Mouse (Mus musculus): Measurements from ENCODE around the gene Vmn1r60. TPM values are rescaled to one million over a fixed set of nuclear protein-coding genes. Genes with fewer than 3 reads are reported as not detected.
"Not testable (repeated sequence)": the region's sequence is repeated elsewhere in the genome, so short reads cannot be mapped to it uniquely, and the experiment has no call there.

Vmn1r60 gene
- total RNA-seq (2014; rRNA removed) (not detected in 2 replicates), polyA plus RNA-seq (2015; fragmentation: Nextera tagmentation; extraction: Ambion mirVana) (not detected in 2 replicates)

DNA sequence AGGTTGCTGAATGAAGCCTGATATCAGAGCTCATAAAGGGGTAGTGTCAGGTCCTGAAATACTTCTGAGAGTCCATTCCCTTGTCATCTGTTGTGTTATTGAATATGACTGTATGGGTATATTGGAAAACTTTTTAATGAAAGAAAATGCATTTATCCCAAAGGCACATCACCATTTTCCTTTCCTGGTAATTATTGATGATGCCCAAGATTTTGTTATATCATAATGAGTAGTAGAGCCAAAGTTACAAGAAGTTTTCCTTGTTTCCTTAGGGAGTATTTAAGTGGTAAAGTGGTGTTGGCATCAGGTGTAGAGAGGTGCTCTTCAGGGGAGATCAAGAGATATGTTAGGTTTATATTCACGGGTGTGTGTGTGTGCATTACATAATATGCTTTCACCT lies at the start of gene Vmn1r60:
TSS of gene Vmn1r60 (minus strand) at position 101 of the 400 bp plus-strand sequence.
- H3K27me3 ChIP-seq (ENCODE audit: insufficient read depth, low read length); H3K27ac ChIP-seq (ENCODE audit: low read depth, low read length); H3K36me3 ChIP-seq (ENCODE audit: insufficient read depth); H3K9me3 ChIP-seq (ENCODE audit: low read length); H3K4me1 ChIP-seq (ENCODE audit: insufficient read depth); H3K9ac ChIP-seq; ATAC-seq; H3K4me2 ChIP-seq (ENCODE audit: low read depth); DNase-seq; H3K4me3 ChIP-seq (ENCODE audit: low read depth, low read length): not testable (repeated sequence)
- WGBS, result 74% methylated on average over 1 of the region's 1 CpGs

GRCm38 (mm10) chr7:5540770-5541436 lies 6.2 kb downstream of the Vmn1r60 start:
- not testable (repeated sequence) for H3K27ac ChIP-seq (ENCODE audit: low read depth, low read length); H3K9ac ChIP-seq; ATAC-seq; H3K4me2 ChIP-seq (ENCODE audit: low read depth); H3K27me3 ChIP-seq (ENCODE audit: insufficient read depth, low read length); H3K9me3 ChIP-seq (ENCODE audit: low read length); H3K36me3 ChIP-seq (ENCODE audit: insufficient read depth); H3K4me3 ChIP-seq (ENCODE audit: low read depth, low read length); H3K4me1 ChIP-seq (ENCODE audit: insufficient read depth); DNase-seq
- 54% methylated on average over 3 of the region's 3 CpGs for WGBS

- not testable (repeated sequence) for ATAC-seq; H3K4me3 ChIP-seq (ENCODE audit: low read depth, low read length); H3K9me3 ChIP-seq (ENCODE audit: low read length); H3K4me1 ChIP-seq (ENCODE audit: insufficient read depth); H3K9ac ChIP-seq; H3K27ac ChIP-seq (ENCODE audit: low read depth, low read length); H3K4me2 ChIP-seq (ENCODE audit: low read depth); H3K27me3 ChIP-seq (ENCODE audit: insufficient read depth, low read length); DNase-seq; H3K36me3 ChIP-seq (ENCODE audit: insufficient read depth)
These were observed 53.3 kb downstream of the Vmn1r60 start, which contains the start of gene Vmn2r28 for GRCm38 (mm10) chr7:5493856-5494255. TSS of gene Vmn2r28 (minus strand) at chr7:5493956.

Other genes with a start within 250 kb of the Vmn1r60 start
- gene Gm5065, start 196.8 kb downstream of the Vmn1r60 start, total RNA-seq (2014; rRNA removed), result not detected in 2 replicates
- not detected in 2 replicates for gene Gm5065, start 196.8 kb downstream of the Vmn1r60 start, polyA plus RNA-seq (2015; fragmentation: Nextera tagmentation; extraction: Ambion mirVana)
- not detected in 2 replicates for gene Nlrp2, start 196.3 kb downstream of the Vmn1r60 start, total RNA-seq (2014; rRNA removed)
- gene Nlrp2, start 196.3 kb downstream of the Vmn1r60 start, polyA plus RNA-seq (2015; fragmentation: Nextera tagmentation; extraction: Ambion mirVana), result not detected in 2 replicates
- gene Vmn1r58, start 133.9 kb downstream of the Vmn1r60 start, total RNA-seq (2014; rRNA removed), result not detected in 2 replicates
- gene Vmn1r58, start 133.9 kb downstream of the Vmn1r60 start, polyA plus RNA-seq (2015; fragmentation: Nextera tagmentation; extraction: Ambion mirVana), result not detected in 2 replicates
- gene Vmn1r59, start 90.5 kb downstream of the Vmn1r60 start, total RNA-seq (2014; rRNA removed), result not detected in 2 replicates
- not detected in 2 replicates for gene Vmn1r59, start 90.5 kb downstream of the Vmn1r60 start, polyA plus RNA-seq (2015; fragmentation: Nextera tagmentation; extraction: Ambion mirVana)
- not detected in 2 replicates for gene Vmn2r28, start 53.4 kb downstream of the Vmn1r60 start, total RNA-seq (2014; rRNA removed)
- not detected in 2 replicates for gene Vmn2r28, start 53.4 kb downstream of the Vmn1r60 start, polyA plus RNA-seq (2015; fragmentation: Nextera tagmentation; extraction: Ambion mirVana)
- not detected in 2 replicates for gene Vmn1r61, start 66.0 kb upstream of the Vmn1r60 start, total RNA-seq (2014; rRNA removed)
- gene Vmn1r61, start 66.0 kb upstream of the Vmn1r60 start, polyA plus RNA-seq (2015; fragmentation: Nextera tagmentation; extraction: Ambion mirVana), result not detected in 2 replicates
- not detected in 2 replicates for gene Vmn1r62, start 126.3 kb upstream of the Vmn1r60 start, total RNA-seq (2014; rRNA removed)
- gene Vmn1r62, start 126.3 kb upstream of the Vmn1r60 start, polyA plus RNA-seq (2015; fragmentation: Nextera tagmentation; extraction: Ambion mirVana), result not detected in 2 replicates

All from forebrain, postnatal 0 days (tissue).